Mouse (Mus musculus): ENCODE measurements at regions not wholly inside any gene's neighbourhood (a gene's known extent, or its start where the extent isn't known, plus 50 kb on each side); places are given as distances from the start of the nearest gene placed in this dataset.
A peak's percentile ranks its signal among the peaks of the same experiment; 100 is the strongest.

DNA sequence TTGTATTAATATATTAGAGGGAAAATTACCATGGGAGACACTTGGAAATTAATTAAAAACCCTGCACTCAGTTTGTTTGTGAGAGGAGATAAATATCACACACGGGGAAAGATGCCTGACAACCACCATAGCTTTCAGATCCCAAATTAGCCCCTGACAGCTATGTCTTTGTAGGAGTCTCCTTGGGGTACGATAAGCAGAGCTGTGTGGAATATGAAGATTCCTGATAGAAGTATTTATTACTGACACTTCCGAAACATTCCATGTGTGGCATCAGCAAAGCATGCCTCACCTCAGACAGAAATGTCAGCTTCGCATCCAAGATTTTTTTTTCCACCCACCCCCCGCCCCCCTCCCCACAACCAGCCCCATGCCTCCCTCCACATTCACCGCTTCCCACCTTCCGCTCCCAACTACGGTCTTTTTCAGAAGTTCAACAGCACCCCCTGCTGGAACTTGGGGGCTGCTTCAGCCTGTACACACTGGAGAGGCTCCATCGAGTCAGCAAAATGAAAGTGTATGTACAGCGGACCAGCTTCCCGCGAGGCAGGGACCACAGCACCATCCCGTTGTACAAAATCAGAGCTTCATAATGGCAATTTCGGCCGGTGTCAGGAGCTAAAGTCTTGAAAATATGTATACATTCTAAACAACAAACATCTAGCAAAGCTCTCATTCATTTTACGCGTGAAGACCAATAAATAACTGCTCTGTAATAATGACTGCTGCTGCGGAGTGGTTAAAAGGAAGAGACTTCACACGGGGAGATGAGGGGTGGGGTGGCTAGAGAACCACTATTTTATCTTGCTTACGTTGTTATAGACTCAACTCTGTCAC, 66.7 kb downstream of the Rwdd3 start:
- DNase-seq (ENCODE audit: low spot score in 2 of 2): peak; percentile 30 to 54

DNA sequence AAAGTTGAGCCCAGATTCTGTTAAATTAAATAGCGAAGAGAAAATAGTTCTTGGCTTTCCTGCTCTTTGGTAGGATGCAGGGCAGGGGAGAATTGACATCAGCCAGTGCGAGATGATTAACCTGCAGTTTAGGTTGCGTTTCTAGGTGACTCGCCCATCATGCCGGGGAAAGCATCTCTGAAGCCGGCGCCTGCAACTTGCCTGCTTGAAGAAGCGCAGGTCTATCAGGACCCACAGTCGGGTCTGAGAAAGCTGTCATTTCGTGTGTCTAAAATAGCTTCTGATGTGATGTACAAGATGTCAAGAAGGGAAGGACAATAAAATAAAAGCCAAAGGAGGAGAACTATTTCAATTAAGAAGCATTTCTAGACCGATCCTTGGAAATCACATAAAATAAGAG, 68.6 kb downstream of the Rwdd3 start:
- no peak for DNase-seq (ENCODE audit: low spot score in 2 of 2)

DNA sequence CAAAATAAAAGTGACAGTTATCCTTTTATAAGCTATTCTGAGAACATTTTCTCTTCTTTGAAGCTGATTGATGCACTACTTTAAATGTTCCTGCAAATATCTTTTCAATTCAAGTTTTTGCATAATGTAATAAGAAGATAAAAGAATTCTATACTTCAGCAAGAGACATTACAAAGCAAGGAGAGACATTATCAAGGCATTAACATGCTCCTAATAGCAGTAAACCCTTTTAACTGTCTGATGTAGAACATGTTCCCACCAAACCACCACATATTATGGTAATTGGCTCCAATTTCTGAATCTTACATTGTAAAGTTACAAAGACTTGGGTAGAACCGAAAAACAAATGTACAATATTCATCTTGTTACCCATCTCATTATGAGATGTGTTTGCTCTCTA, 69.4 kb downstream of the Rwdd3 start:
- no peak for DNase-seq (ENCODE audit: low spot score in 2 of 2)

DNA sequence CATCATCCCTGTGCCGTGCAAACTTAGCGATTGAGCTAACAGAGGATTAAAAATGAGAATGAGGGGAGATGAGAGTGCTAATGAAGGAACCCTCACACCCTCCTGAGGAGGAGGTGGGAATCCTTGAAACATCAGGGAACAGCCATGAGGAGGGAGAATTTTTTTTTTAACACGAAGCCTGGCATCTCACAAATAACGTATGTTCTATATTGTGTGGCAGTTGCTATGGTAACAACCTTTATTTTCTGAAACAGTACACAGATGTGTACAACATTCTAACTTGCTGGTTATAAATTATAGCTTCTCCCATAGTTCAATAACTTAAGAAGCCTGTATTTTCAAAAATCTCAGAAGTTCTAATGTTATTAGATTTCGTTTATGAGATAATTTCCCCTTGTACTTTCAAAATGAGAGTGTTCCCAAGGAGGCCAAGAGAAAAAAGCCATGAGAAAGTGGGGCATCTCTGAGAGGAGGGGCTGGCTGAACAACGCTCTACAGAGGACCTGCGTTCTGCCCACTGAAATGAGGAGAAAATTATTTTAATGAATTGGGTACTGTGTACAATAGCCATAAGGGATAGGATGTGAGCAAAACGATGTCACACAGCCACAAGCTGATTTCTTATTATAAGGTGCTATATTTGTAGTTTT, 71.2 kb downstream of the Rwdd3 start:
- no peak for DNase-seq (ENCODE audit: low spot score in 2 of 2)

DNA sequence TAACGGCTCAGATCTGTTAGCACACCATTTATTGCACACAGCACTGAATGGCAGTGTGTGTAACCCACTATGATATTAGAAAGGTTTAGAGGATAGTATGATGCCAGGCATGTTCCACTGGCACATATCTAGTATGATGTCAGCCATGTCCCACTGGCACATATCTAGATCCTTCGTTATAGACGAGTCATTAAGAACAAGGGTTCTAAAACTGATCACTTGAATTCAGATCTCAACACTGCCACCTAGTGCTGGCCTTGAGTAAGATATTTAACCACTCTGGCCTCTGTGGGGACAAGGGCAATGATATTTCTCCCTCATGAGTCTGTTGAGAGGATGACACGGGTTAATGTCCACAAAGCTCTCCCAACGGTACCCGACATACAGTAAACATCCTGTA, 78.0 kb downstream of the Rwdd3 start:
- no peak for DNase-seq (ENCODE audit: low spot score in 2 of 2)

DNA sequence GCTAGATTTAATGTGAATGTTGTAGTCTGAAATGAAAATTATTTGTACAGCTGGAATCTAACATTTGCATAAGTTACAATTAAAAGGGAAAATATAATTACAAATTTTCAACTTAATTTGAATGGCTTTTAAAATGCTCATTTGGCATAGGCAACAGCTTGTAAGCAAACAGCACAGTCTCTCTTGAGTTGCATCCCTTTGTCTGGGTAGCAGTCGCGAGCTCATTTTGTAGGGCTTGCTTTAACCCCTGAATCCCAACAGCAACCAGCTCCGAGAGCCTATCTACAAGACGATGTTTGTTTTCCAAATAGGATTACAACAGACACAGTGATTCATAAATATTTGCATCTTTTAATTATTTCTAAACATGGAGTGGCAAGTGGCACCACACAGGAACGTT, 82.8 kb downstream of the Rwdd3 start:
- DNase-seq (ENCODE audit: low spot score in 2 of 2): no peak

DNA sequence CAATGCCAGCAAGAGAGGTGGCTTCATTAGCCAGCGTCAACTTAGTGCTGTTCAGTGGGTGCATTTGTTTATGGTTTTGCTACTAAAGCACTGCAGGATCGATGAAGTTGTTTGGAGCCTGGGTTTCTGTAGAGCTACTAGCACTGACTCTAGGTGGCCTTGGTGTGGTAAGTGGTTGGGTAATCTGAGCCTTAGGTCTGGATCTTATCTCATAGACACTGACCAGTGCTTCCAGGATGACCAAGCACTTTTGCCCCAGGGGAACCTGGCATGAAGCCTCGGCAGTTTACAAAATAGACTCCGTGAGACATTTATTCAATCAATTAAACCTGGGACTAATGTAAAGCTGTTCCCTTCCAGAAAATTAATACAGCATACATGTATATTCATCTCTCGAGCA, 102.8 kb downstream of the Rwdd3 start:
- DNase-seq (ENCODE audit: low spot score in 2 of 2): no peak

DNA sequence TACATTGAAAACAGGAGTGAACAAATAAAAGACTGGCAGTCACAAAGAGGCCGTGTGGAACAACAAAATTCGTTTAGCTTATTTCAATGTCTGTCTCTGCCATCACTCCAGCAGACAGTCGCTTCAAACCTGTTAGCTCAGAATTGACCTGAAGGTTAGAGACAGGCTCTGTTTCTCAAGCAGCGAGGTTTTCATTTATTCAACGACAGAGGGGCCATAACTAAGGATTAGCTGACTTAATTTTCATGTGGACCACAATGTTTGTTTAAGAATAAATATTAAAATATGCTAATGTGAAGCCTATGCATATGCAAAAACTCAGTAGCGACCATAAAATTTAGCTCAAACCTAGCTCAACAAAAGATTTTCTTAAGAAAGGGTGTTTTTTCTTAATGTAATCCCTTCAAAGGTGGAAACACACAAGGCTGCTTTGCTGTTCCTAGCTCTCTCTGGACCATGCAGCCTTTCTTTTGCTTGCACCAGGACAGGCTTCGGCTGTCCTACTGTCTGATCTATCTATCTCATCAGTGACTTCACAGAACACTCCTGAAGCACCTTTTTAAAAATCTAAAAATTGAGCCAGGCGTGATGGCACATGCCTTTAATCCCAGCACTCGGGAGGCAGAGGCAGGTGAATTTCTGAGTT, 135.5 kb downstream of the Rwdd3 start:
- no peak for DNase-seq (ENCODE audit: low spot score in 2 of 2)

DNA sequence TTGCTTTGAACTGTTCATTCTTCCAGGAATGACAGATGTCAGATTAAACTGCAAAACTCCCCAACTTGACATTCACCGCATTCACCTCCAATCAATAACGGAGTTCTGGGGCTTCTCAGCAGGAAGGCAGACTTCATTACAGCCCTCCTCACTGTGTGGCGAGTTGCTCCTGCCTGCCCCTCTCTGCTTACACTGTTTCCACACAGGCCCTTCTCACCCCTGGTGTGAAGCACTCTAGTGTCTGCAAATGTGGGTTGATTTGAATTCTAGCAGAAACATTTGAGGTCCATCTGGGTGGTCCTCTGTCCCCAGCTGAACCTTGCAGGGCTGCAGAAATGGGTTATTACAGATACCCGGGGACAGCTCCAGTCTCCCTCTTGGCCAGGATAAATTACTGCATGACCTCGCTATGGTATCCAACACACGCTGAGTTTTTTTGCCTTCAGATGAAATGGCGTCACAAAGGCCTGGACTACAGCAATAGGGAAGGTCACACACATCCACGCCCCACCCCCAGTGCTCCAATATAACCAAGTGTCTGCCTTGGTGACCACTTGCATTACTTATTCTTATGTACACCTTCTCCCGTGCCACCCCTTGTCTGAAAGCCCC, 145.8 kb downstream of the Rwdd3 start:
- no peak for DNase-seq (ENCODE audit: low spot score in 2 of 2)

DNA sequence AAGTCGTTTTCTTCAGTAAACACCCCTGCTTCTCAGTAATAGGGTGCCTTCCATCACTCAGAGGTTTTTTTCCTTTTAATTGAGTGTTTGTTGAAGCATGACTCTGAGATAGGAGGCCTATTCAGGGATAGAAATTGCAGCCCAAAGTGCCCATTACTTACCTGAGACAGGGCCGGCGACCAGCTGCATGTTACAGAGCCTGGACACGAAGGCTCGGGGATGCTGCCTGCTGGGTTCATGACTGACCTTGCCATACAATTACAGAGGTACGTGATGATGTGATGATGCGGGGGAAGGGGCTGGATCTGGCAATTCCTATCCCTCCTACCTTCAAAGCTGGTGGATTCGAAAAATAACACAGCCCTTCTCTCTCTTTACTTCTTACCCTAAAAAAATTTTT, 146.7 kb downstream of the Rwdd3 start:
- DNase-seq (ENCODE audit: low spot score in 2 of 2): no peak

DNA sequence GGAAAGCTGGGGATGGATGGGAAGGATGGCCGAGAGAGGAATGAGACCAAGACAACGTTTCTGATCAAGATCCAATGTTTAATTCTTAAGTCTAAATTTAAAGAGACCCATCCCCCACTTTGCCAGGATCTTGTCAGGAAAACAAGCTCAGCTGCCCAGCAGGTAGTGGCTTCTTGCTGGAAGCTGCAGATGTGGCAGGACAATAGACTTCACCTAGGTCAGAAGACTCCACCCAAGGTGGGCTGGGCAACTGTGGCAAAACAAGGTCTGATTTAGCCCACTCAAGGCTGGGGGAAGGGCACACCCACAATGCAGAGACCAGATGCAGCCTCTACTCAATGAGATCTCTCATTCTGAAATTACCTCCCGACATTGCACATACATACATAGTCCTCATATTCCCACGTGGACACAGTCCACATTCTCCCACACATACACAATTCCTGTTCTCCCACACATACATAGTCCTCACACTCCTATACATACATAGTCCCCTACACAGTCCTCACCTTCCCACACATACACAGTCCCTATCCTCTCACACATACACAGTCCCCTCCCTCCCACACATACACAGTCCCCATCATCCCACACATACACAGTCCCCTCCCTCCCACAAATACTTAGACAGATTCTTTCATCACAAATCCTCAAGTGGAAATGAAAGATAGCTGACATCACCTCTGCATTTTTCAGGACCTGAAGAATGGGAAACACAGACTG, 150.2 kb downstream of the Rwdd3 start:
- DNase-seq (ENCODE audit: low spot score in 2 of 2): no peak

DNA sequence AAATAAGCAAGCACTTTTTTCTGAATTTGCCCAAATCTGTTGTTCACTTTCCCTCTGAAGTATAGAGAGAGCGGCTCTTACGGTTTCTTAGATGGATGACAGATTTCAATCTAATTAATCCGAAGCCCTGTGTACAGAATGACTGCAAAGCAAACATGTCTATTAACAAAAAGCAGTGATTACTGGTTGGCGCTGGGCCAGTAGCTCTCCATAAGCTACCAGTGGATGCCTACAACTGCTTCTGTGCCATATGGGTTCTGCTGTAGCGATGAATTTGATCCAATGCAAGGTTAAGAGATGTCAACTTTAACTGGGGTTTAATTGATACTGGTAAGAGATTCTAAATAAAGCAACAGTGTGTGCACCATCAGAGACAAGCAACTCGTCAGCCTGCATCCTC, 162.3 kb downstream of the Rwdd3 start:
- DNase-seq (ENCODE audit: low spot score in 2 of 2): no peak

DNA sequence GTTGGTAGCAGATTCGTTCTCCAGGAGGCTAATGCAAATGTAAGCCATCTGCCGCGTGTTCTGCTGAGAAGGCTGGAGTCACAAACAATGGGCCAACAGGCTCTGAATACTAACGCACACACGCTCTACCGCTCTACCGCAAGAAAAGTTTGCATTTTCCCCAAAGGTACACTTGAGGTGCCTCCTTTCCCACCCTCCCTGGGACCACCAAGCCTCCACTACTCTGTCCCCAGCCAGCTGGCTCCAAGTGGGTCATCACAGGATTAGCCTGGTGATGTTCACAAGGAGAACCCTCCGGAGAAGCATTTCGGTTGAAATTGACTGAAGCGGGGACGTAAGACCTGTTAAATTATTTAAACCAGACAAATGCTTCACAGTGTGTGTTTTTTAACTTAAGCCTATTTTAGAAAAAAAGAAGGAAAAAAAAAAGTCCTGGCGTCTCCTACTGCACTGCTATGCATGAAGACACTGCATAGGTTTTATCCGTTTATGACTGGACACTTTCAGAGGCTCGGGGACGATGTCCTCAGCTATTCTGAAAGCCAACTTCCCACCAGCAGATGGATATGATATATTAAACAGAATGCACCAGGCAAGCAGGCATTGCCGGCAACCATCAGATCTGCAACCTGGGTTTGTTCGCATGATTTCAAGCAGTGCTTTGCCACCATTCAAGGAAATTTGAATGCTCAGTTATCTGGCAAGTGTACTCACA, 187.8 kb downstream of the Rwdd3 start:
- no peak for DNase-seq (ENCODE audit: low spot score in 2 of 2)

DNA sequence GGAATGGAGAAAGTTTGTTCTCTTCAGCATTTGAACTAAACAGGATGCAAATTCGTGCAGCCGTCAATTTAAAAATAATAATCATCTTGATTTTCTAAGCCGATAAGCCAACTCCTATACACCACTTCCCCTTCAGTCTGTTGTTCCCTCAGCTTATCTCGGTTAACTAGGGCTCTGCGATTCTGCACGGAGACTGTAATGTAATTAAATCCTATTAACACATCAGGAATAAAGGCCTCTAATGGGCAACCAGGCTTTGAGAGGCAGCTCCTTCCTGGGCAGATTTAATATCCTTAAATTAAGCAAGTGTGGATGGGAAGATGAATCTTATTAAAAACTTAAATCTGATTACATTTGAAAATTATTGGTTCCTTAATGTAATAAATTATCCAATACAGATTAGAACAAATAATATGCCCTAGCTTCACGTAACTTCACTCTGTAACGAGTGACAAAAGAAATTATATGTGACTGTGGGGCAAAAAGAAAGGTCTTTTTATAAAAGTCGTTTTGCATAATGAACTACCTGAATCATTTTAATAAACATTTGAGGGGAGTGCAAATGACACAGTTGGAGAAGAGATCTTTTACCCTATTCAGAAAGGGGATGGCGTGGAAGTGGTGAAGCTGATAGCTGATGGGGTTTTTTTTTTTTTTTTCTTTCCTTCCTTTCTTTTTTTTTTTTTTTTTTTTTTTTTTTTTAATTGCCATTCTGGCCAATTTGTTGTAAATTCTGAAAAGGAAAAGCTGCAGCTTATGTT, 188.5 kb downstream of the Rwdd3 start:
- DNase-seq (ENCODE audit: low spot score in 2 of 2): no peak

DNA sequence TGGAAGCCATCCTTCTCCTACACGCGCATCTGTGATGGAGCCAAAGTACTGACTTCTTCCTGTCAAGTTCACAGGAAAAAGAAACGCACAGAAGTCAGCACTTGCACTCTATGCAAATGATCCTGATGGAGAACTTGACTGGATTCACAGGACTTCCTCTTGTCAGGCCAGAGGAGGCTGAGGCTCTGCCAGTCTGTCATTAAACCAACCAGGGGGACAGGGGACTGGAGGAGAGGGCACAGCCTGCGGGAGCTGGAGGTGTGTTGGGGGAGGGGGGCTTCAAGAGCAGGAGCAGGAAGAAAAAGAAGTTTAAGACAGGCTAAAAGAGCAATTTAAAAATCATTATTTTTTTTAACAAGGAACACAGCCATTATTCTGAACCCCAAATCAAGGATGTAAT, 189.3 kb downstream of the Rwdd3 start:
- no peak for DNase-seq (ENCODE audit: low spot score in 2 of 2)

DNA sequence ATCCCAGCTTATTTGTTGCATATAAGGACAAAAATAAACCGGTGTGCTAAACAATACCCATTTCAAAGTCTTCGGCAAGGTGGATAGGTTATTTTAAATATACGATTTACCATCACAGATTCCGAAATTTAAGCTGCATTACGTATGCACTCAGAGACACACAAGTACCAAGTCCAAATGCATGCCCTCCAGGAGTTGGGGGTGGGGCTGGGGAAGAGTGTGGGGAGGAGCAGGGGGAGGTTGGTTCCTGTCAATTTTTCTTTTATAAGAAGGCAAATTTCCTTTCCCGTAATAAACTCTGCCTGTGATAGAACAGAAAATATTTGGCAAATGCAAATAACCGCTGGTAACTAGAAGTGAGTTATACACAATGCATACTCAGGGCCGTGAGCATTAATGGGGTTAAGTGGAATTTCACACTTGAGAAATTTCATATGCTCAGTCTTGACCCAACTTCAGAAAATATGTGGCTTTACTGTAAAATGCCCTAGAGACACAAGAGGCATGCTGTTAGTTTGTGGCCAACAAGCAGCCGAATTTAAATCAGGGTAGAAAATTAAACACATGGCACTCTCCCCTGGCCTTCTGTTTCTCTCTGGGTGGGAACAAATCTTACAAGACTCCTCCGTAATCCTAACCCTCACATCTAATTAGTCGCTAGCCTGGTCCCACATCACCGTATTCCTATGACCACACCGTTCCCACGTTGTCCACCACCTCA, 200.6 kb downstream of the Rwdd3 start:
- DNase-seq (ENCODE audit: low spot score in 2 of 2): no peak

DNA sequence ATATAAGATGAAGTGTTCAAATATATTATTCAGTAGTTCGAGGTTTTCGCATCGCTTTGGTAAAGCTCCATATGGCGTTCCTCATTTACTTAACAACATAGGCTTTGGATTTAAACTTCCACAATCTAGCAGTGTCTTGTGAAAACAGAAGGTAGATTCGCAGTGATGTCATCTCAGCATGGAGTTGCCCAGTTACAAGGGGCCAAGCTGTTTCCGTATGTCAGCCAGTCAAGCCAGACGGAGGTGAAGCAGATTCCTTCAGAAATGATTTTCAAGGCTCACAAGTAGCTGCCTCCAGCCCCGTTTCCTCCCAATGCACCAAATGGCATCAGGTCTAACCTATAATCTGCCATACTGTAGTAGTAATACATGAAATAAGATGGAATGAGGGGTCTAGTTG, 224.6 kb downstream of the Rwdd3 start:
- DNase-seq (ENCODE audit: low spot score in 2 of 2): no peak

DNA sequence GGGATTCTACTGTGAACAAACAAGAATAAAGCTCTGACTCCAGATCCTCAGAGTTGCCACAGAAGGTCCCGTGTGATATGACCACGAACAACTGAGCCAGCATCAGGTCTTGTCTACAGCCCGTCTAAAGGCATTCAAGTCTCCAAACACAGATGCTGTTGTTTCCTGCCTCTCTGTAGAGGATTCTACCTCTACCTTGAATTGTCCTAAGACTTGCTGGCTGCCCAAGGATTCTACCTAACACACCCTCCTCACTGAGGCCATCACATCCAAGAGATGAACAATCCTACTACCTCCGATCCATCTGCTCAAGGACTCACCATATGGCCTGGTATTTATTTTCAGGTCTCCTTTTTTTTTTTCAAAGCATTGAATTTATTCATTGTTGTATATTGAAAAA, 237.1 kb downstream of the Rwdd3 start:
- DNase-seq (ENCODE audit: low spot score in 2 of 2): no peak

DNA sequence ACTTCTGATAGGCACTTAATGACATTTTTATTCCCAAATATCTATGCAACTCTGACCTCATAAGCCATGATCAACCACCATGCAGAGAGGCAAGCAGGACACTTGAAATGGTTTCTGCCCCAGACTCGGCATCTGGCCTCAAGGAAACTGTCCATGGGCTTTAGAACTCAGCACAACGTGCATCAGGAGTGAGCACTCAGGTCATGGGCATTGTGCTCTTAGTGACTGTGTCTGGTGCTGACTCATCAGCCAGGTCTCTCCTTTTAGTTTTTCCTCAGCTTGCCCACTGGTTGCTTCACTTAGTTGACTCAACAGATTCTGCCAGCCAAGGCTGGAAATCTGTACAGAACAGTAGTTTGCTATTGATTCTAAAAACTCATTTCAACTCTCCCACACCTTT, 251.1 kb downstream of the Rwdd3 start:
- DNase-seq (ENCODE audit: low spot score in 2 of 2): no peak

DNA sequence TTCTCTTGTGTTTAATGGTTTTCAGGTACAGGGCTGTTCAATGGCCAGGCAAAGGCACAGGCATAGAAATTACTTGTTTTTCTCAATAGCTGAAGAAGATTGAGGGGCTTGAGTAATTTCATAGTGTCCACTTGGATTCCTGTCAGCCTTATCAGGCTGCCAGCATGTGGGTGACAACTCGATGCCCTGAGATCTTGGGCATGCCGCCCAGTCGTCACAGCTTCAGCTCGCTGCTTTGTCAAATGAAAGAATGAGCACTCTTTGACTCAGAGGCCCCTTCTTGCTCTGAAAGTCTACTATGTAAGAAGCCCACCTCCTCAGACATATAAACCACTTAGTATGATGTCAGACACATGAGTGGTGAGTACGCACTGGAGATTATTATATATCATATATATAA, 272.6 kb downstream of the Rwdd3 start:
- no peak for DNase-seq (ENCODE audit: low spot score in 2 of 2)

Measured in urinary bladder, postnatal 36 days (tissue).